Mouse (Mus musculus): ENCODE data around the gene Stxbp4. TPM values are rescaled to one million over a fixed set of nuclear protein-coding genes. Genes with fewer than 3 reads are reported as not detected.

Stxbp4 gene
- 26.5 and 27.4 TPM in 2 replicates for polyA plus RNA-seq (2014; fragmentation: Nextera tagmentation; extraction: Ambion mirVana)

GRCm38 (mm10) chr11:90637440-90638311 is at the start of gene Stxbp4, which contains the start of gene Cox11:
Gene Stxbp4, minus strand, starts transcription at chr11:90638084.
Gene Cox11, plus strand, starts transcription at chr11:90638173.
- DNase-seq (peak; percentile 99), ATAC-seq (ENCODE audit: insufficient read depth) (peak; percentile 97)
- Histone ChIP-seq H3K4me3 (ENCODE audit: low read depth, low read length) (peak within 1 kb of the TSS; percentile 98), H3K4me1 (ENCODE audit: insufficient read depth) (0 out of 2 replicates have a peak, but pooled peaks cover 4% of the 10 kb centered on the region), H3K27me3 (ENCODE audit: insufficient read depth, low read length) (no peaks in the 10 kb centered on the region), H3K4me2 (peak within 1 kb of the TSS; percentile 70), H3K36me3 (ENCODE audit: insufficient read depth) (peaks cover 16% of the 10 kb centered on the region; the same call in 1 of the 2 replicates), H3K9me3 (ENCODE audit: low read depth, low read length) (no peaks in the 10 kb centered on the region), H3K9ac (peak within 1 kb of the TSS; percentile 94), H3K27ac (ENCODE audit: low read depth) (peak within 1 kb of the TSS; percentile 93)
- under 1% methylated on average over 48 of the region's 48 CpGs for WGBS
- peak; percentile 55 for TF ChIP-seq CTCF (IDR thresholded peaks at IDR 0.05; ENCODE audit: low read depth)

DNA sequence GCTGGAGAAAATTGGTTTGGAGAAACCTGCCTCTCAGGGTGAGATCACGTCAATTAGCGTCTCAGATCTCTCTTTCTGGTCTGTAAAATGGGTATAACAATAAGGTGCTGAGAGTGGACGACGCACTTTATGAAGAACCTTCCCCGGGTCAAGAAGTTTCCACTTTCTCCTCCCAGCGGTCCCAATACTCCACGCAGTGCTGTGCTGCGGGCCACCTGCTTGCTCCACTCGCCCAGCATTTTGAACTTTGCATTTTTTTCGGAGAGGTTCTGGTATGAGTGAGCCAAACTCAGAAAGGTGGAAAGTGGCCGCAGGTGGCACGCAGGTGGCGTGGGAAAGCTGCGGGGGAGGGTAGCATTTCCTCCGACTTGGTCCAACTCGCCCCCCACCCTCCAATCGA is 49.2 kb upstream of the Stxbp4 start:
- Histone ChIP-seq H3K27me3 (ENCODE audit: insufficient read depth, low read length) (no peaks in the 10 kb centered on the region), H3K9me3 (ENCODE audit: low read depth, low read length) (no peaks in the 10 kb centered on the region), H3K4me1 (ENCODE audit: insufficient read depth) (peaks cover 6% of the 10 kb centered on the region; the same call in 1 of the 2 replicates), H3K4me2 (peak overlapping the region; percentile 86), H3K27ac (ENCODE audit: low read depth) (no peak overlapping the region; the same call in 1 of the 2 replicates), H3K9ac (peak overlapping the region; percentile 67), H3K4me3 (ENCODE audit: low read depth, low read length) (peak overlapping the region; percentile 68), H3K36me3 (ENCODE audit: insufficient read depth) (peaks cover 11% of the 10 kb centered on the region; the same call in 1 of the 2 replicates)
- 2% methylated on average over 17 of the region's 17 CpGs for WGBS
- no peak for TF ChIP-seq CTCF (IDR thresholded peaks at IDR 0.05; ENCODE audit: low read depth)
- DNase-seq (no peak), ATAC-seq (ENCODE audit: insufficient read depth) (peak; percentile 44)

GRCm38 (mm10) chr11:90686287-90687025 is 48.6 kb upstream of the Stxbp4 start:
- ATAC-seq (ENCODE audit: insufficient read depth): peak; percentile 5; the same call in 1 of the 2 replicates
- Histone ChIP-seq H3K4me3 (ENCODE audit: low read depth, low read length) (peak overlapping the region; percentile 68), H3K4me1 (ENCODE audit: insufficient read depth) (peaks cover 6% of the 10 kb centered on the region; the same call in 1 of the 2 replicates), H3K27ac (ENCODE audit: low read depth) (no peak overlapping the region), H3K4me2 (peak overlapping the region; percentile 86), H3K9ac (peak overlapping the region; percentile 67), H3K27me3 (ENCODE audit: insufficient read depth, low read length) (no peaks in the 10 kb centered on the region), H3K9me3 (ENCODE audit: low read depth, low read length) (no peaks in the 10 kb centered on the region), H3K36me3 (ENCODE audit: insufficient read depth) (peaks cover 12% of the 10 kb centered on the region; the same call in 1 of the 2 replicates)
- WGBS: 67% methylated on average over 13 of the region's 13 CpGs
- TF ChIP-seq CTCF (IDR thresholded peaks at IDR 0.05; ENCODE audit: low read depth): no peak
- DNase-seq: peak; percentile 15

DNA sequence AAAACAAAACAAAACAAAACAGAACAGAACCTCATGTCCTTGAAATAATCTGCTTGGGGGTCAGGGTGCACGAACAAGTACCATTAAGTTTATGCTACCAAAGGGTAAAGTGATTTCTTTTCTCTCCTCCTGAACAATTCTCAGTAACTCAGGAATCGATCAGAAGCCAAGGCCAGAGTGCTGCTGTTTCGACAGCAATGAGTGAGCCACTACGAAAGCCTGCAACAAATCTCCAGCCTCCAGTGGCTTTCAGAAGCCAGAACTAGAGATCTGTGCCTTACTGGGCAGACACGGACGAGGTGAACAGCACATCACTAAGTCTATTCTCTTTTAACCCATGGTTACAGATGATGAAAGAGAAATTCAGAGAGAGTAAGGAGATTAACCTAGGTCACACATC is 47.3 kb upstream of the Stxbp4 start:
- no peaks in the 10 kb centered on the region for H3K27me3 ChIP-seq (ENCODE audit: insufficient read depth, low read length)
- H3K36me3 ChIP-seq (ENCODE audit: insufficient read depth): peaks cover 16% of the 10 kb centered on the region; the same call in 1 of the 2 replicates
- 74% methylated on average over 6 of the region's 6 CpGs for WGBS
- DNase-seq (no peak), ATAC-seq (ENCODE audit: insufficient read depth) (no peak)
- no peak overlapping the region for H3K4me3 ChIP-seq (ENCODE audit: low read depth, low read length)
- 0 out of 2 replicates have a peak, but pooled peaks cover 3% of the 10 kb centered on the region for H3K4me1 ChIP-seq (ENCODE audit: insufficient read depth)
- H3K27ac ChIP-seq (ENCODE audit: low read depth): no peak overlapping the region
- no peak for TF ChIP-seq CTCF (IDR thresholded peaks at IDR 0.05; ENCODE audit: low read depth)
- no peaks in the 10 kb centered on the region for H3K9me3 ChIP-seq (ENCODE audit: low read depth, low read length)
- no peak overlapping the region for H3K4me2 ChIP-seq
- H3K9ac ChIP-seq: no peak overlapping the region

- no peak overlapping the region for H3K4me3 ChIP-seq (ENCODE audit: low read depth, low read length)
- 60% methylated on average over 6 of the region's 6 CpGs for WGBS
- no peak for TF ChIP-seq CTCF (IDR thresholded peaks at IDR 0.05; ENCODE audit: low read depth)
- H3K4me2 ChIP-seq: no peak overlapping the region
- no peak overlapping the region for H3K9ac ChIP-seq
- H3K4me1 ChIP-seq (ENCODE audit: insufficient read depth): 0 out of 2 replicates have a peak, but pooled peaks cover 3% of the 10 kb centered on the region
- H3K9me3 ChIP-seq (ENCODE audit: low read depth, low read length): no peaks in the 10 kb centered on the region
- DNase-seq: no peak
- H3K36me3 ChIP-seq (ENCODE audit: insufficient read depth): peaks cover 20% of the 10 kb centered on the region; the same call in 1 of the 2 replicates
- no peak overlapping the region for H3K27ac ChIP-seq (ENCODE audit: low read depth)
- H3K27me3 ChIP-seq (ENCODE audit: insufficient read depth, low read length): no peaks in the 10 kb centered on the region
- no peak for ATAC-seq (ENCODE audit: insufficient read depth)
These were observed 46.9 kb upstream of the Stxbp4 start for GRCm38 (mm10) chr11:90684765-90685164.

GRCm38 (mm10) chr11:90681171-90681570 is 43.3 kb upstream of the Stxbp4 start:
- Histone ChIP-seq H3K27ac (ENCODE audit: low read depth) (no peak overlapping the region), H3K36me3 (ENCODE audit: insufficient read depth) (peaks cover 25% of the 10 kb centered on the region; the same call in 1 of the 2 replicates), H3K9me3 (ENCODE audit: low read depth, low read length) (no peaks in the 10 kb centered on the region), H3K27me3 (ENCODE audit: insufficient read depth, low read length) (no peaks in the 10 kb centered on the region), H3K4me2 (no peak overlapping the region), H3K9ac (no peak overlapping the region), H3K4me1 (ENCODE audit: insufficient read depth) (0 out of 2 replicates have a peak, but pooled peaks cover under 1% of the 10 kb centered on the region), H3K4me3 (ENCODE audit: low read depth, low read length) (no peak overlapping the region)
- TF ChIP-seq CTCF (IDR thresholded peaks at IDR 0.05; ENCODE audit: low read depth): no peak
- DNase-seq (no peak), ATAC-seq (ENCODE audit: insufficient read depth) (no peak)

Data from lung, embryonic 14.5 days (tissue).